ENCODE assay signal across 26 mouse cellular contexts in genomic region chr13:40320814-40321525, GRCm38 (mm10). TPM values are rescaled to one million over a fixed set of nuclear protein-coding genes. Genes with fewer than 3 reads are reported as not detected.
DNase-seq lines count a peak whose midpoint lies in the region; ATAC-seq and TF ChIP-seq lines count a peak whose summit lies in the region.
"Had no signal": no experiment of that assay in that cellular context is flagged by ENCODE, and none has a peak within 500 bp of the region (broad histone marks: within the 10 kb centered on the region; RNA-seq: fewer than 3 reads in every experiment).

No protein-coding gene starts in this region.

- no peak overlapping the region for H3K4me3 ChIP-seq in lung, postnatal 0 days (ENCODE audit: low read depth, low read length)
- no peak overlapping the region for H3K4me3 ChIP-seq in lung, adult 2 months (replicated peaks; ENCODE audit: extremely low read depth, low read depth, low read length)
- no peak overlapping the region for H3K4me3 ChIP-seq in heart, embryonic 11.5 days (ENCODE audit: low read depth, low read length)
- H3K4me3 ChIP-seq: embryonic facial prominence, embryonic 13.5 days; forebrain, embryonic 12.5 days; heart, embryonic 13.5 days; hindbrain, embryonic 12.5 days had no signal

- 69% methylated on average over 6 of the region's 6 CpGs for whole genome bisulfite sequencing in lung, postnatal 0 days
- 69% methylated on average over 6 of the region's 6 CpGs for WGBS in lung, adult 2 months
- WGBS in heart, embryonic 11.5 days (ENCODE audit: insufficient replicate concordance): 74% methylated on average over 6 of the region's 6 CpGs

- peak; percentile 6 for DNase-seq in lung, postnatal 0 days (ENCODE audit: low spot score)
- DNase-seq in lung, adult 2 months: no peak
- DNase-seq in left cerebral cortex, adult 9 months (ENCODE audit: low spot score in 2 of 2): no peak
- no peak for DNase-seq in gastrocnemius, adult 18-20 months (ENCODE audit: low spot score)
- DNase-seq: adrenal gland, adult 8-10 months; adrenal gland, postnatal 36 days; cerebellum, adult 11 months; cerebellum, adult 8-10 months; cerebellum, postnatal 14 days; gastrocnemius, postnatal 14 days; heart, postnatal 36 days had no signal

- TF ChIP-seq POLR2A in lung, adult 2 months (IDR thresholded peaks at IDR 0.05; ENCODE audit: borderline replicate concordance, extremely low read depth, low read depth, low read length): no peak

- TF ChIP-seq EP300 in lung, postnatal 0 days (IDR thresholded peaks at IDR 0.05): no peak

- no peak overlapping the region for H3K9ac ChIP-seq in lung, postnatal 0 days (replicated peaks; ENCODE audit: low read depth)
- no peak overlapping the region for H3K9ac ChIP-seq in heart, embryonic 11.5 days (ENCODE audit: low read depth, low read length)
- H3K9ac ChIP-seq: embryonic facial prominence, embryonic 13.5 days; forebrain, embryonic 12.5 days; heart, embryonic 13.5 days; hindbrain, embryonic 12.5 days had no signal

- H3K27ac ChIP-seq in lung, postnatal 0 days (ENCODE audit: low read length): no peak overlapping the region
- H3K27ac ChIP-seq in heart, embryonic 11.5 days (ENCODE audit: low read depth, low read length): no peak overlapping the region
- H3K27ac ChIP-seq: embryonic facial prominence, embryonic 13.5 days; forebrain, embryonic 12.5 days; heart, embryonic 13.5 days; hindbrain, embryonic 12.5 days had no signal

- TF ChIP-seq CTCF in lung, postnatal 0 days (IDR thresholded peaks at IDR 0.05): no peak
- TF ChIP-seq CTCF in lung, adult 2 months (IDR thresholded peaks at IDR 0.05; ENCODE audit: insufficient read depth, low read length): no peak

- no peaks in the 10 kb centered on the region for H3K27me3 ChIP-seq in lung, postnatal 0 days (replicated peaks; ENCODE audit: insufficient read depth, low read length)
- no peaks in the 10 kb centered on the region for H3K27me3 ChIP-seq in heart, embryonic 11.5 days (ENCODE audit: control insufficient read depth, insufficient read depth, low read length)
- H3K27me3 ChIP-seq: forebrain, embryonic 12.5 days; heart, embryonic 13.5 days; hindbrain, embryonic 12.5 days had no signal

- H3K4me1 ChIP-seq in lung, postnatal 0 days (ENCODE audit: insufficient read depth, low read depth, low read length): no peaks in the 10 kb centered on the region
- no peaks in the 10 kb centered on the region for H3K4me1 ChIP-seq in lung, adult 2 months (ENCODE audit: control insufficient read depth, insufficient read depth, low read length)
- no peaks in the 10 kb centered on the region for H3K4me1 ChIP-seq in heart, embryonic 11.5 days (ENCODE audit: control insufficient read depth, insufficient read depth, low read length)
- H3K4me1 ChIP-seq: forebrain, embryonic 12.5 days; heart, embryonic 13.5 days; hindbrain, embryonic 12.5 days had no signal

- H3K36me3 ChIP-seq in lung, postnatal 0 days (ENCODE audit: insufficient read depth, low read length): no peaks in the 10 kb centered on the region
- H3K36me3 ChIP-seq in heart, embryonic 11.5 days (ENCODE audit: control insufficient read depth, insufficient read depth, low read length): no peaks in the 10 kb centered on the region
- H3K36me3 ChIP-seq: embryonic facial prominence, embryonic 13.5 days; forebrain, embryonic 12.5 days; heart, embryonic 13.5 days; hindbrain, embryonic 12.5 days had no signal

- H3K4me2 ChIP-seq in lung, postnatal 0 days (replicated peaks; ENCODE audit: low read depth, low read length): no peak overlapping the region
- no peak overlapping the region for H3K4me2 ChIP-seq in heart, embryonic 11.5 days
- H3K4me2 ChIP-seq: embryonic facial prominence, embryonic 13.5 days; forebrain, embryonic 12.5 days; heart, embryonic 13.5 days; hindbrain, embryonic 12.5 days had no signal

- peak; percentile 35; the same call in 1 of the 2 replicates for ATAC-seq in lung, postnatal 0 days
- peak; percentile 82 for ATAC-seq in granulocyte monocyte progenitor cell, adult 5-6 weeks (replicated peaks; ENCODE audit: poor library complexity, severe bottlenecking)
- ATAC-seq in monocyte, adult 5-6 weeks (replicated peaks; ENCODE audit: insufficient number of reproducible peaks, low FRiP score, low TSS enrichment, poor library complexity, severe bottlenecking): peak; percentile 63
- ATAC-seq in heart, embryonic 11.5 days (replicated peaks; ENCODE audit: insufficient number of reproducible peaks, low FRiP score, low TSS enrichment): no peak
- ATAC-seq: forebrain, embryonic 16.5 days; hindbrain, embryonic 16.5 days; inflammation-experienced regulatory T-cells, adult 6 months had no signal

- H3K9me3 ChIP-seq in lung, postnatal 0 days (ENCODE audit: low read length): no peaks in the 10 kb centered on the region
- no peaks in the 10 kb centered on the region for H3K9me3 ChIP-seq in heart, embryonic 11.5 days (replicated peaks; ENCODE audit: control insufficient read depth, low read length)
- H3K9me3 ChIP-seq: embryonic facial prominence, embryonic 13.5 days; forebrain, embryonic 12.5 days; heart, embryonic 13.5 days; hindbrain, embryonic 12.5 days had no signal

RNA-seq across cellular contexts. Expression of gene Ofcc1, which starts 40.3 kb away (rescaled TPM):
- polyA plus RNA-seq in lung, postnatal 0 days (2015; fragmentation: Nextera tagmentation; extraction: Ambion mirVana): not detected in 2 replicates
- not detected in 2 replicates for polyA plus RNA-seq in lung, adult 2 months (2012; rRNA removed)
- total RNA-seq in granulocyte monocyte progenitor cell, adult 5-6 weeks (2014; fragmentation: Nextera tagmentation): not detected in 2 replicates
- not detected in 2 replicates for total RNA-seq in granulocyte monocyte progenitor cell, adult 5-6 weeks (2017)
- not detected in 3 replicates for total RNA-seq in monocyte, adult 5-6 weeks (2017)
- total RNA-seq in gastrocnemius, adult 18-20 months (2021): not detected
- polyA plus RNA-seq in heart, embryonic 11.5 days (2014; fragmentation: Nextera tagmentation; extraction: Ambion mirVana): not detected in 2 replicates
- total RNA-seq: adrenal gland, adult 8-10 months; adrenal gland, postnatal 36 days; ES-E14; gastrocnemius, postnatal 14 days; heart, postnatal 36 days had no signal
- polyA plus RNA-seq: cortical plate, adult 2 months; forebrain, embryonic 12.5 days; frontal cortex, adult 2 months; gonadal fat pad, adult 2 months; heart, embryonic 13.5 days; heart, postnatal 0 days; hindbrain, embryonic 12.5 days; hindbrain, embryonic 16.5 days; inflammation-experienced regulatory T-cells, adult 6 months had no signal
